In genomic region chr16:20724338-20724748, GRCm38 (mm10) we compare ENCODE assay signal across 7 mouse cellular contexts. TPM values are rescaled to one million over a fixed set of nuclear protein-coding genes. Genes with fewer than 3 reads are reported as not detected.
DNase-seq lines count a peak whose midpoint lies in the region; ATAC-seq and TF ChIP-seq lines count a peak whose summit lies in the region.

No protein-coding gene starts in this region.

- no peak overlapping the region for H3ac ChIP-seq in C2C12 (ENCODE audit: control insufficient read depth, insufficient read length, low read depth)

- peaks cover 8% of the 10 kb centered on the region for H3K79me2 ChIP-seq in C2C12 (ENCODE audit: control insufficient read depth, insufficient read depth)

- 0 out of 2 replicates have a peak overlapping the region, but pooled peaks have one; percentile 6 for H3K9ac ChIP-seq in embryonic facial prominence, embryonic 13.5 days

- TF ChIP-seq CTCF in C2C12 (IDR thresholded peaks at IDR 0.05; ENCODE audit: control insufficient read depth, insufficient read depth, insufficient read length) = peak; percentile 92

- no peaks in the 10 kb centered on the region for H3K27me3 ChIP-seq in C2C12 (ENCODE audit: control insufficient read depth, insufficient read depth, insufficient read length)
- no peaks in the 10 kb centered on the region for H3K27me3 ChIP-seq in embryonic facial prominence, embryonic 13.5 days
- peaks cover 6% of the 10 kb centered on the region; the same call in 1 of the 2 replicates for H3K27me3 ChIP-seq in limb, embryonic 10.5 days (ENCODE audit: low read depth, poor library complexity, severe bottlenecking)
- no peaks in the 10 kb centered on the region for H3K27me3 ChIP-seq in midbrain, embryonic 10.5 days (ENCODE audit: low read depth, poor library complexity, severe bottlenecking)

- DNase-seq in MN1 (ENCODE audit: low spot score) = peak; percentile 71
- DNase-seq in heart, postnatal 36 days = peak; percentile 61 to 69
- peak; percentile 72 for DNase-seq in limb, embryonic 10.5 days (ENCODE audit: low spot score)
- DNase-seq in midbrain, embryonic 10.5 days (ENCODE audit: low spot score) = peak; percentile 59
- peak; percentile 75 for DNase-seq in testis, postnatal 10 days (ENCODE audit: low spot score)

- ATAC-seq in embryonic facial prominence, embryonic 13.5 days (ENCODE audit: insufficient number of reproducible peaks, insufficient read depth, low FRiP score, low TSS enrichment, low read depth) = no peak

- H3K4me3 ChIP-seq in C2C12 (ENCODE audit: insufficient read depth, poor library complexity, severe bottlenecking) = no peak overlapping the region
- no peak overlapping the region for H3K4me3 ChIP-seq in embryonic facial prominence, embryonic 13.5 days
- H3K4me3 ChIP-seq in limb, embryonic 10.5 days = no peak overlapping the region
- no peak overlapping the region for H3K4me3 ChIP-seq in midbrain, embryonic 10.5 days

- H3K36me3 ChIP-seq in C2C12 (ENCODE audit: control insufficient read depth, insufficient read depth) = peaks cover 22% of the 10 kb centered on the region
- peaks cover 28% of the 10 kb centered on the region for H3K36me3 ChIP-seq in embryonic facial prominence, embryonic 13.5 days
- peaks cover 34% of the 10 kb centered on the region for H3K36me3 ChIP-seq in limb, embryonic 10.5 days
- peaks cover 37% of the 10 kb centered on the region for H3K36me3 ChIP-seq in midbrain, embryonic 10.5 days

- WGBS in embryonic facial prominence, embryonic 13.5 days = 39% methylated on average over 5 of the region's 5 CpGs
- 28% methylated on average over 5 of the region's 5 CpGs for WGBS in limb, embryonic 10.5 days
- 35% methylated on average over 5 of the region's 5 CpGs for WGBS in midbrain, embryonic 10.5 days

- no peak overlapping the region for H3K27ac ChIP-seq in embryonic facial prominence, embryonic 13.5 days
- H3K27ac ChIP-seq in limb, embryonic 10.5 days = no peak overlapping the region
- H3K27ac ChIP-seq in midbrain, embryonic 10.5 days (replicated peaks) = no peak overlapping the region

- H3K79me3 ChIP-seq in C2C12 (ENCODE audit: low read depth) = peaks cover 4% of the 10 kb centered on the region

- H3K4me2 ChIP-seq in embryonic facial prominence, embryonic 13.5 days = no peak overlapping the region

- intact Hi-C loops in heart, postnatal 36 days (cut with DNase I) = loop anchor here (1.0 to 5.0 kb wide), 2 partner anchors 37 to 468 kb away; no protein-coding TSS in a partner anchor

- no peaks in the 10 kb centered on the region for H3K4me1 ChIP-seq in embryonic facial prominence, embryonic 13.5 days
- peaks cover 14% of the 10 kb centered on the region; the same call in 1 of the 2 replicates for H3K4me1 ChIP-seq in limb, embryonic 10.5 days
- H3K4me1 ChIP-seq in midbrain, embryonic 10.5 days = peaks cover 5% of the 10 kb centered on the region; the same call in 1 of the 2 replicates

- no peaks in the 10 kb centered on the region for H3K9me3 ChIP-seq in embryonic facial prominence, embryonic 13.5 days
- H3K9me3 ChIP-seq in limb, embryonic 10.5 days (replicated peaks) = no peaks in the 10 kb centered on the region
- no peaks in the 10 kb centered on the region for H3K9me3 ChIP-seq in midbrain, embryonic 10.5 days (replicated peaks)

TF ChIP-seq in C2C12, 6 proteins besides CTCF, POLR2A, EP300 and RAD21:
- no peak for TF ChIP-seq MYOG (IDR thresholded peaks at IDR 0.05; ENCODE audit: control insufficient read depth, extremely low read depth, insufficient read length)
- peak; percentile 84 for TF ChIP-seq CEBPB (IDR thresholded peaks at IDR 0.05; ENCODE audit: low read depth)

RNA-seq across cellular contexts. Expression of gene Clcn2, which starts 6.8 kb away (rescaled TPM):
- 5.8 TPM for polyA plus RNA-seq in C2C12 (2012; fragmentation: generic; extraction: Trizol)
- 15.7 and 18.9 TPM in 2 replicates for polyA plus RNA-seq in embryonic facial prominence, embryonic 13.5 days (2015; fragmentation: Nextera tagmentation; extraction: Ambion mirVana)
- 1 to 10 TPM; 2.3 to 2.6 TPM for total RNA-seq in heart, postnatal 36 days (2021)
- 14.1 and 18.5 TPM in 2 replicates for polyA plus RNA-seq in limb, embryonic 10.5 days (2016; fragmentation: Nextera tagmentation; extraction: Ambion mirVana)
- 12.8 and 16.8 TPM in 2 replicates for polyA plus RNA-seq in midbrain, embryonic 10.5 days (2016; fragmentation: Nextera tagmentation; extraction: Ambion mirVana)

RNA-seq across cellular contexts. Expression of gene Polr2h, which starts 6.9 kb away (rescaled TPM):
- polyA plus RNA-seq in C2C12 (2012; fragmentation: generic; extraction: Trizol) = 104 TPM
- polyA plus RNA-seq in embryonic facial prominence, embryonic 13.5 days (2015; fragmentation: Nextera tagmentation; extraction: Ambion mirVana) = 110 and 112 TPM in 2 replicates
- total RNA-seq in heart, postnatal 36 days (2021) = 10 to 100 TPM; 10.5 to 12.4 TPM
- polyA plus RNA-seq in limb, embryonic 10.5 days (2016; fragmentation: Nextera tagmentation; extraction: Ambion mirVana) = 148 and 173 TPM in 2 replicates
- polyA plus RNA-seq in midbrain, embryonic 10.5 days (2016; fragmentation: Nextera tagmentation; extraction: Ambion mirVana) = 136 and 148 TPM in 2 replicates

RNA-seq across cellular contexts. Expression of gene Chrd, which starts 8.6 kb away (rescaled TPM):
- 0.63 TPM for polyA plus RNA-seq in C2C12 (2012; fragmentation: generic; extraction: Trizol)
- polyA plus RNA-seq in embryonic facial prominence, embryonic 13.5 days (2015; fragmentation: Nextera tagmentation; extraction: Ambion mirVana) = 3.4 and 4.5 TPM in 2 replicates
- 1 to 10 TPM; 2.1 to 2.5 TPM for total RNA-seq in heart, postnatal 36 days (2021)
- polyA plus RNA-seq in limb, embryonic 10.5 days (2016; fragmentation: Nextera tagmentation; extraction: Ambion mirVana) = 0.41 and 1.6 TPM in 2 replicates
- 1.5 and 2.0 TPM in 2 replicates for polyA plus RNA-seq in midbrain, embryonic 10.5 days (2016; fragmentation: Nextera tagmentation; extraction: Ambion mirVana)

RNA-seq across cellular contexts. Expression of gene Thpo, which starts 10.0 kb away (rescaled TPM):
- polyA plus RNA-seq in C2C12 (2012; fragmentation: generic; extraction: Trizol) = 0.15 TPM
- polyA plus RNA-seq in embryonic facial prominence, embryonic 13.5 days (2015; fragmentation: Nextera tagmentation; extraction: Ambion mirVana) = 1.00 and 1.2 TPM in 2 replicates
- total RNA-seq in heart, postnatal 36 days (2021) = under 1 TPM in 1 of 2 experiments, not detected in 1; 0.25 TPM
- polyA plus RNA-seq in limb, embryonic 10.5 days (2016; fragmentation: Nextera tagmentation; extraction: Ambion mirVana) = 0.21 and 0.54 TPM in 2 replicates
- 0.37 and 0.56 TPM in 2 replicates for polyA plus RNA-seq in midbrain, embryonic 10.5 days (2016; fragmentation: Nextera tagmentation; extraction: Ambion mirVana)

RNA-seq across cellular contexts. Expression of gene Fam131a, which starts 31.3 kb away (rescaled TPM):
- 0.05 TPM for polyA plus RNA-seq in C2C12 (2012; fragmentation: generic; extraction: Trizol)
- 7.0 and 7.2 TPM in 2 replicates for polyA plus RNA-seq in embryonic facial prominence, embryonic 13.5 days (2015; fragmentation: Nextera tagmentation; extraction: Ambion mirVana)
- 10 to 100 TPM; 27.9 to 30.2 TPM for total RNA-seq in heart, postnatal 36 days (2021)
- polyA plus RNA-seq in limb, embryonic 10.5 days (2016; fragmentation: Nextera tagmentation; extraction: Ambion mirVana) = 2.7 and 3.8 TPM in 2 replicates
- polyA plus RNA-seq in midbrain, embryonic 10.5 days (2016; fragmentation: Nextera tagmentation; extraction: Ambion mirVana) = 8.8 and 11.3 TPM in 2 replicates
